Mouse (Mus musculus): ENCODE measurements around the gene Alg11.

The Alg11 gene

DNA sequence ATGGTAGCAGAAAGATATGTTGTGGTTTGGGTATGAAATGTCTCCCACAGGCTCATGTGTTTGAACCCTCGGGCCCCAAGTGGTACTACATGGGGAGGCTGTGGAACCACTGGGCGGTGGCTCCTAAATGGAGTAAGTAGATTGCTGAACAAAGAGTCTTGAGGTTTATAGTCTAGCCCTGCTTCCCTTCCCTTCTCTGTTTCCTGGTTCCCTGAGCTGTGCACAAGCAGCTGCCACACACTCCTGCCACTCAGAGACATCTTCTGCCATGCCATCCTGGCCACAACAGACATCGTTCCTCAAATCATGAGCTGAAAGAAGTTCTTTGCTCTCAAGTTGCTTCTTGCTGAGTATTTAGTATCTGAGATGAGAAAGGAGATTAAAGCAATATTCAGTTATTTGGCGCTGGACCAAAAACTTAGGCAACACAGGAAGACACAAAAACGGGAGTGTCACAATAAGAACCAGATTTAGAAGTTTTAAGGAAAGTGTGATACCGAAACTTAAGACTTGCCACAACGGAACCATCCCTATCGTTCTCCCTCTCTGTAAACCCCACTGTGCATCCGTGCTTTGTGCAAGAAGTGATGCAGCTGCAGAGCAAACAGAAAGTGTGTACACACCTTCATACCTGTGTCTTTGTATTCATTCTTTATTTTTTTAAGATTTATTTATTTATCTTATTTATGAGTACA, 18.9 kb downstream of the Alg11 start:
- no peak for DNase-seq

DNA sequence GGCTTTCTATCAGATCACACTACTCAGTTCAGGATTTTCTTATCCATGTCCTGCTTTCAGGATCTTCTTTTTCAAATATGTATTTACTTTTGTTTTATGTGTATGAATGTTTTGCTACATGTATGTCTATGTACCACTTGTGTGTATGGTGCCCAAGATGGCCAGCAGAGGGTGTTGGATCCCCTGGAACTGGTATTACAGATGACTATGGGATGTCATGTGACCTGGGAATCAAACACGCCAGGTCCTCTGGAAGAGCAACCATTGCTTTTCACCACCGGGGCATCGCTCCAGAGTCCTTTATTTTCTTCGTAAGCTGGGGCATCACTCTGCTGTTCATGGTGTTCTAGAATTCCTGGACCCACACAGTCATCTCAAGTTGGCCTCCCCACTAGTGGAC, 28.7 kb downstream of the Alg11 start:
- no peak for DNase-seq

GRCm38 (mm10) chr8:22091568-22091967, 31.0 kb downstream of the Alg11 start:
- no peak for DNase-seq

- DNase-seq: no peak
Observed at GRCm38 (mm10) chr8:22107020-22107419, 46.5 kb downstream of the Alg11 start.

Data from cerebellum, postnatal 25 days (tissue).